Mouse (Mus musculus): ENCODE results near the gene Snrk. TPM values are rescaled to one million over a fixed set of nuclear protein-coding genes. Genes with fewer than 3 reads are reported as not detected.
"Not testable (repeated sequence)": the region's sequence is repeated elsewhere in the genome, so short reads cannot be mapped to it uniquely, and the experiment has no call there.

Gene Snrk
- total RNA-seq, 4 experiments from 2014 or later = 37.1 to 69.7 (median 59.6) TPM

GRCm38 (mm10) chr9:122143219-122143618, 26.2 kb downstream of the Snrk start:
- DNase-seq (ENCODE audit: low spot score in 2 of 2) = no peak

- DNase-seq (ENCODE audit: low spot score in 2 of 2) = no peak
Measured at GRCm38 (mm10) chr9:122144776-122145175, 27.7 kb downstream of the Snrk start.

GRCm38 (mm10) chr9:122145677-122146076, 28.6 kb downstream of the Snrk start:
- DNase-seq (ENCODE audit: low spot score in 2 of 2) = no peak

- no peak for DNase-seq (ENCODE audit: low spot score in 2 of 2)
Measured at GRCm38 (mm10) chr9:122146124-122146870, 29.2 kb downstream of the Snrk start.

- no peak for DNase-seq (ENCODE audit: low spot score in 2 of 2)
Measured at GRCm38 (mm10) chr9:122148356-122148755, 31.3 kb downstream of the Snrk start.

GRCm38 (mm10) chr9:122149997-122150826, 33.1 kb downstream of the Snrk start:
- no peak for DNase-seq (ENCODE audit: low spot score in 2 of 2)

- DNase-seq (ENCODE audit: low spot score in 2 of 2) = no peak
Measured at GRCm38 (mm10) chr9:122152063-122152462, 35.0 kb downstream of the Snrk start.

GRCm38 (mm10) chr9:122152501-122152900, 35.4 kb downstream of the Snrk start:
- no peak for DNase-seq (ENCODE audit: low spot score in 2 of 2)

- DNase-seq (ENCODE audit: low spot score in 2 of 2) = no peak
Measured at GRCm38 (mm10) chr9:122153436-122153835, 36.4 kb downstream of the Snrk start.

- DNase-seq (ENCODE audit: low spot score in 2 of 2) = no peak
Measured at GRCm38 (mm10) chr9:122155193-122155592, 38.1 kb downstream of the Snrk start.

GRCm38 (mm10) chr9:122156389-122157078, 39.5 kb downstream of the Snrk start:
- DNase-seq (ENCODE audit: low spot score in 2 of 2) = no peak

- DNase-seq (ENCODE audit: low spot score in 2 of 2) = no peak
Measured at GRCm38 (mm10) chr9:122157079-122157441, 40.0 kb downstream of the Snrk start.

- DNase-seq (ENCODE audit: low spot score in 2 of 2) = no peak
Measured at GRCm38 (mm10) chr9:122164535-122164934, 47.5 kb downstream of the Snrk start.

- not testable (repeated sequence) for DNase-seq (ENCODE audit: low spot score in 2 of 2)
Measured at GRCm38 (mm10) chr9:122167719-122168118, 50.7 kb downstream of the Snrk start.

- no peak for DNase-seq (ENCODE audit: low spot score in 2 of 2)
Measured at GRCm38 (mm10) chr9:122169901-122170300, 52.8 kb downstream of the Snrk start.

- DNase-seq (ENCODE audit: low spot score in 2 of 2) = no peak
Measured at GRCm38 (mm10) chr9:122172612-122173186, 55.6 kb downstream of the Snrk start.

GRCm38 (mm10) chr9:122173405-122174233, 56.6 kb downstream of the Snrk start:
- no peak for DNase-seq (ENCODE audit: low spot score in 2 of 2)

- DNase-seq (ENCODE audit: low spot score in 2 of 2) = no peak
Measured at GRCm38 (mm10) chr9:122174723-122175122, 57.7 kb downstream of the Snrk start.

- DNase-seq (ENCODE audit: low spot score in 2 of 2) = no peak
Measured at GRCm38 (mm10) chr9:122177256-122178220, 60.5 kb downstream of the Snrk start.

- no peak for DNase-seq (ENCODE audit: low spot score in 2 of 2)
Measured at GRCm38 (mm10) chr9:122178427-122178826, 61.4 kb downstream of the Snrk start.
